Mouse (Mus musculus) layer of hippocampus, adult 8-10 months (tissue): ENCODE measurements around the gene Isca1. TPM values are rescaled to one million over a fixed set of nuclear protein-coding genes. Genes with fewer than 3 reads are reported as not detected.
"Not testable (repeated sequence)": the region's sequence is repeated elsewhere in the genome, so short reads cannot be mapped to it uniquely, and the experiment has no call there.

Experiments used
- DNase-seq, 2 experiments: peaks; one replicate each; pipeline ENCODE4 v3.0.0; 2022; ENCODE audit warnings: low spot score in 2 of 2
- total RNA-seq, 4 experiments: library from RNA; stranded (reverse); gene quantifications; 2 replicates each; pipeline ENCODE4 v1.2.4; 2022

The Isca1 gene
- total RNA-seq, 4 experiments from 2014 or later, result 127 to 147 (median 136) TPM

DNA sequence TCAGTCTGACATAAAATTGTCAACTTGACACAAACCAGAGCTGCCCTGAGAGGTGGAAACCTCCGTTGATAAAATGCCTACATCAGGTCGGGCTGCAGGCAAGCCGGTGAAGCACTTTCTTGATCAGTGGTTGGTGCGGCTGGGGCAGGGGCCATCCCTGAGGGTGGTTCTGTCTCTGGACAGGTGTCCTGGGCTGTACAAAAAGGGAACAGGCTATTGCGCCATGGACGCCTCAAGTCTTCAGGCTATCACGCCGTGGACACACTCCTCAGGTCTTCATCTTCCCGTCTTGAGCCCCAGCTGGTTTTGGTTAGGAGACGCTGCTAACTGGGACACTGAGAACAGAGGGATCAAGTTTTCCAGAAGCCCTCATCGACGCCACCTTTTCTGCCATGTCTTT is 19.3 kb downstream of the Isca1 start:
- no peak for DNase-seq

DNA sequence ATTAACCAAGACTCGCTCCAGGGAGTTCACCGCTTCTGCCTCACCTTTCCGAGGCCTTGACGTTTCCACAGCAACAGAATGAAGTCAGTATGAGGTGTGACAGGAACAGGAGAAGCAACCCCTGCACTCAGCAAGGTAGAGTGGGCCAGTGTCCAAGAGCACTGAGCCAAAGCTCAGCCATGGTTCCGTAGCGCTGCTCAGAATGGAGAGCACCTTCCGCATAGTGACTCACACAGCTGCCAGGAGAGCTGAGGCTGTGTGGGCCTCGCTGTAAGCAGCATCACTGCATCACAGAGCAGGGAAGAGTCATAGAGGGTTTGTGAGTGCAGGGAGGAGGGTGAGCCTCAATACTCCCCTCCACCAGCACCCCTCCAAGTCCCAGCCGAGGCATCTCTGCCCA is 22.9 kb downstream of the Isca1 start, which contains the start of gene 1700014D04Rik:
TSS of gene 1700014D04Rik (minus strand) at position 42 of the 400 bp plus-strand sequence.
- DNase-seq, result peak; percentile 40 to 51

DNA sequence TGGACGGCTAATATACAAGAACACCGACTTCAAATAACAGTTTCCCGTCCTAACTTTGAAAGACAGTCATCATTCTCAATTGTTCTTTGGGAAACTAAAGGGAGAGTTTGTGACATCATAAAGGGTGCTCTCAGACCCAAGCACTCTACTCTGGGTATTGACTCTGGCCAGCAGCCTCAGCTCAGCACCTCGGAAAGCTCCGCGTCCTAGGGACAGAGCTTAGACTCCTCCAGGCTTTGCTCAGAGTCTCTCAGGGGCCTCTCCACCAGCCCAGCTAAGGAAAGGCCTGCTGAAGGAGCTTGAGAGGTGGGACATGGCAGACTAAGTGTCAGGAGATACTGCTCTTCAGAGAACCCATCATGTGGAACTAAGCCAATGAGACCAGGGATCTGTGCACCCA is 23.4 kb downstream of the Isca1 start:
- DNase-seq, result no peak

DNA sequence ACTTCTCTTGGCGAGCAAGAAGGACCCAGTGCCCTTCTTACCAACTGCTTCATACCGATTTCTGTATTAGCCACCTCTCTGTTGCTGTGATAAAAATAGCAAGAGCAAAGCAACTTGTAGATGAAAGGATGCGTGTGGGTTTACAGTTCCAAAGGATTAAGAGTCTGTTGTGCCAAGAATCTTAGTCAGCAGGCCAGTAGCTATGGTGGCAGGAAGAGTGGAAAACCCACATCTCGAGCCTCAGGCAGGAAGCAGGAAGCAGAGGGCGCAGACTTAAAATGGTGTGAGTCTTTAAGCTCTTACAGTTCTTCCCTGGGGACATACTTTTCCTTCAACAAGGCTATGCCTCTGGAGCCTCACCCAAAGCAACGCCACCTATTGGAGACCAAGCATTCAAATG is 24.1 kb downstream of the Isca1 start:
- no peak for DNase-seq

DNA sequence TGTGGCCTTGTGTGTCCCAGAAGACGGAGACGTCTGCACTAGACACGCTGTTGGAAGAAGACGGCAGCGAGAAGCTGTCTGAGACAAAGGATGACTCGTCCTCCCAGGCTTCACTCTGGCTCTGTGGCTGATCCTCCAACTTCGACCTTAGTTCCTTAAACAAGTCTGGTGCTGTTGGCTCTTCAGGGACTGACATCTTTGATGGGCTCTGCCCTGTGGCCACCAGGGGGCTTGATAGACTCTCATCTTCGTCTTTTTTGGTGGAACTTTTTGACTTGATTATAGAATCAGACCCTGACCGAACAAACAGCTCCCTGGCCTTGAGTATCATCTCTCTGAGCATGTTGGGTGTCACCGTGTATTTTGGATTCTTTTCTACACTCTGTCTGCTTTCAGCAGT is 27.9 kb downstream of the Isca1 start:
- DNase-seq, result no peak

DNA sequence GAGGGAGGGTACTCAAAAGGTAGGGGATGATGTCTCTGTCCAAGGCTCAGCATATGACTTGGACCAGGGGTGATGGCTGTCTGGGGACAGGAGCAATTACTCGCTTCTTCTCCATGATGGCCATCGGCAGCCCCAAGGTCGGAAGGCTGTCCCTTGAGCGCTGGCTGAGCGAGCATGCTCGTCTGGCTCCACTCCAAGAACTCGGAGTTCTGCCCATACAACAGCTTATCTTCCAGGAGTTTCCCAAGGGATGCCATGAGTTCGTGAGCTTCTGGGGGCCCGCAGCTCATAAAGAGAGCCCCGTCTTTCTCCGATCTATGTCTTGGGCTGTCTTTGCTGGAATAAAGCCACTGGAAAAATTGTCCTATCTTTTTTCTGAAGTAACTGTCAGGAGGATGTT is 28.5 kb downstream of the Isca1 start:
- no peak for DNase-seq

DNA sequence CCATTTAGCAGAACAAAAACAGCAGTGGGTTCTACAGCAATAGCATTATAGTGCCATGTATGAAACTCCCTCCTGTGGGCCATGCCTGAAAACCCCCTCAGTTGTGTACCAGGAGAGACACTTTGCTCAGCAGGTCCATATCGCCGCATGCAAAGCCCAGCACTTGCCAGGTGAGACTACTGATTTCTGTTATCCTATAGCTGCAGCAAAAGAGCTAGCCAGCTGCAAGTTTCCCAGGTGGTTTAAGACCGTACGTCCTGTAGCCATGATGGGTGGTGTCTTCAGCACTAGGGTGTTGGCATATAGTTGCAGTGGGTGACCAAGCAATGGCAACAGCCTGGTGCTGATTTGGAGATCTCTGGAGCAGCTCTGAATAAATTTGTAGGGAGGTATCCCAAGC is 30.2 kb downstream of the Isca1 start:
- no peak for DNase-seq

DNA sequence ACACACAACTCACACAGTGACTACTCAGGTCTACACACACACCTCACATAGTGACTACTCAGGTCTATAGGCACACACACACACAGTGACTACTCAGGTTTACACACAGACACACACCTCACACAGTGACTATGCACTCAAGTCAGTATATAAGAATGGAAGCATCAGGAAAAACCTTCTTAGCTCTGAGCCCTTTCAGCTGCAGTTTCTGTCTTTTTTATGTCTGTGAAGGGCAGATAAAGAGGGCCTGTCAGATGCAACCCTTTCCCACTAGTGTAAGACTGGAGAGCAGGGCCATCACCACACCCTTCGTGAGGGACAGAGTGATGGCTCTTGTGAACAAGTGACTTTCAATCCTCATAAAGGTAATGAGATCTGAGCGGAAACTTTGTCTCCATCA is 31.2 kb downstream of the Isca1 start:
- DNase-seq, result no peak

DNA sequence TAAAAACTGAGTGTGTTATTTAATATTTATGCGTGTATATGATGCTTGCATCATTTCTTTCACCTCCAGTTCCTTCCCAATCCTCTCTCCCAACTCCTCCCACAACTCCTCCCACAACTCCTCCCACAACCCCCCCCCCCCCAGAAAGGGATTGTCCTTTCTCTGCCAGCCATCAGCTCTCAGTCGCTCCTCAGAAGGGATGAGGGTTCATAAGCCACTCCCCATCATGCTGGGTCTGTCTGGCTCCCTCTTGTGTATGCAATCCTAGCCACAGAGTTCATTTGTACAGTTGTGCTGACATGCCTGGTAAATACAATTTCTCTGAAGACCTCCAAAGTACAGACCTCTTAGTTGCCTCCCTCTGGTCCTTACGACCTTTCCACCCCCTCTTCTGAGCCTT is 34.4 kb downstream of the Isca1 start:
- DNase-seq, result no peak

DNA sequence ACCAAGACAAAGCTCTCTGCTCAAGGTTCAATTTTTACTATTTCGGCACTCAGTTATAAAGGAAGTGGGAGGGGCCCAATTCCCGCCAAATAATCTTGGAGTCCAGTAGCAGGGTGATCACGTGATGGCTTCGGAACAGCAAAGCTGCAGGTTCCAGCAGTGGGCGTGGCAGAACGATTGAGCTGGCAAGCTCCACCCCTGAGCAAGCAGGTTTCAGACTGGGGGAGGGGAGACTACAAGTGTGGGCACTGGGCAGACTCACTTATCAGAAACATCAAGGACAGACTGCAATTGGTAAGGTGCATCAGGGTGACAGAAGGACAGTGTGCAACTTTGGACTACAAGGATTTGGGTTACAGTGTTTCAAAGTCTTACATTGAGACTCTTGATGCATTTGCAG is 35.3 kb downstream of the Isca1 start:
- DNase-seq, result not testable (repeated sequence)

DNA sequence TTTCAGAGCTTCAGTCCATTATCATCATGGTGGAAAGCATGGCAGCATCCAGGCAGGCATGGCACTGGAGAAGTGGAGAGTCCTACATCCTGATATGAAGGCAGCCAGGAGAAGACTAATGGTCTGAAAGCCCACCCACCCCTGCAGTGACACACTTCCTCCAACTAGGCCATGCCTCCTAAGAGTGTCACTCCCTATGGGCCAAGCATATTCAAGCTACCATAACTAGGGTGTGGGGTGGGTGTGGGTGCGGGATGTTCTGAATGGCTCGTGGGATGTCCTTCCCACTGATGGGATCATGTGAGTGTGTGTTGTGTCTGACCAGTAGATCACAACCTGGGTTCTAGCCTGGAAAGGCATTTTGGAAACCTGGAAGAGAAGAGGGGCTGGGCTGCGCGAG is 35.7 kb downstream of the Isca1 start:
- no peak for DNase-seq

DNA sequence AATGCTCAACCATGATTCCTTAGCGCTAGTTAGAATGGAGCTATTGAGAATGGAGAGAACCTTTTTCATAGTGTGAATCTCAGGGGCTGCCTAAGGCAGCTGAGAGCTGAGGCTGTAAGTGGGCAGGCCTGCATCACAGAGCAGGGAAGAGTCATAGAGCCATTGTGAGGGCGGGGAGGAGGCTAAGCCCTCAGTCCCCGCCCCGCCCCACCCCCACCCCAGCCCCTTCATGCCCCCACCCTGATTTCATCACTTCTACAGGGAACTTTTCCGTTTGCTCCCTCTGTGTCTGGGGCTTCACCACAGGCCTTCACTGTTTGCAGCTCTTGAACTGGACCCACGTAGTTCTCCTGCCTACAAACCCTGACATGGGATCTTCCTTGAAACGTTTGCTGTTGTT is 38.0 kb downstream of the Isca1 start, which contains the start of gene Spata31d1d:
TSS of gene Spata31d1d (minus strand) at position 101 of the 400 bp plus-strand sequence.
- DNase-seq, result no peak

DNA sequence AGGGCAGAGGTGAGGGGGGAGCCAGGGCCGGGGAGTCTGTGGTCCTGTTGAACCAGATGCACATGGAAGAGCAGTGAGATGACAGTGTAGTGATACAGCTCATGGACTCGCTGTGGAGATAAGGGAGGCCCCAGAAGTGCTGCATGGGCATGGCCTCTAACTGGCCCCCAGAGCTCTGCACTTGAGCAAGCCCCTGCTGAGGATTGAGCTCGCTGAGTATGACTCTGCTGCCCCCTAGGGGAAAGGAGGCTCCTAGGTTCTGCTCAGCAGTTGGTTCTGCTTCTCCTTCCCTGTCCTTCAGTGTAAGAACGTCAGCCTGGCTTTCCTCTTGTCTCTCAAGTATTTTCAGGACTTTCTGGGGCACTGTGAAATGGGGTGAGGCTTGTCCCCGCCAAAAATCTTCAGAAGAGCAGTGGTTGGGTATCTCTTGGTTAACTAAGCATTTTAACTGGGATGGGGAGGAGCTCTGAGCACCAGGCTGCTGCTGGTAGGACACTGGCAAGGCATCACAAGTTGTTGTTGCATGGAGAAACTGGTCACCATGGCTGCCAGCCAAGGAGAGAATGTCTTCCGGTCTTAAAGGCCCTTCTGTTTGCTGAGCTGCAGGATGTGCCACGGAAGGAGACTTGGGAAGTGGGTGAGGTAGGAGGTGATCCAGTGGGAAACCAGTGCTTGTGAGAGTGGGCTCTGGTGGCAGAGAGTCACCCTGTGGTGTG is 41.1 kb downstream of the Isca1 start:
- DNase-seq, result peak; percentile 69 to 89

DNA sequence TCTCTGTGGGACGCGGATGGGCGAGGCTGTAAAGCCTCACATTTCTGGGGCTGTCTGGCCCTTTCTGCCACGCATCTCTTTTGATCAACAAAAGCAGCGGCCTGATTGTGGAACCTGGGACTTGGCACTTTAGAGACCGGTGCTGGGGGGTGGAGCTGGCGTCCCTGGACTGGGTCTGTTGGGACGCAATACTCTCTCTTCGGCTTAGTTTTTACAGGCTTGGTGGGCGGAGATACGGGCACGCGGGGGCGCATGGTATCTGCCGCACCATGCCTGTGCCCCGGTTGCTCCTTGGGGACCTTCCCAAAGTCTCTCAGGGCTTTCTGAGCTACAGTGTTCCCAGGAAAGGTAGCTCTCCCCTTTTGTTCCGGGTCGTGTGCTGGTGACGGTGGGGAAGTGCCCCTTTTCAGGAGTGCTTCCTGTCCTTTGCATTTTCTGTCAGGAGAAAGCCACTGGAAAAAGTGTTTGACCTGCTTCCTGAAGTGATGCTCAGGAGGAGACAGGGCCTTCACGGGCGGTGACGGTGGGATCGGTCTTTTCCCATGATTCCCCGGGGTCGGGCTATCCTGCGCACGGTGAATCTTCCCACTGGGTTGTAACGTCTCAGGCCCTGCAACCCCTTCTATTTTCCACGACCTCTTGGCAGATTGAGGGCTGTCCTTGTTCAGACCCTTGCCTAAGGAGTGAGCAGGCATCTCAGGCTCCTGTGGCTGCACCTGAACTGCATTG is 43.3 kb downstream of the Isca1 start:
- DNase-seq, result no peak

DNA sequence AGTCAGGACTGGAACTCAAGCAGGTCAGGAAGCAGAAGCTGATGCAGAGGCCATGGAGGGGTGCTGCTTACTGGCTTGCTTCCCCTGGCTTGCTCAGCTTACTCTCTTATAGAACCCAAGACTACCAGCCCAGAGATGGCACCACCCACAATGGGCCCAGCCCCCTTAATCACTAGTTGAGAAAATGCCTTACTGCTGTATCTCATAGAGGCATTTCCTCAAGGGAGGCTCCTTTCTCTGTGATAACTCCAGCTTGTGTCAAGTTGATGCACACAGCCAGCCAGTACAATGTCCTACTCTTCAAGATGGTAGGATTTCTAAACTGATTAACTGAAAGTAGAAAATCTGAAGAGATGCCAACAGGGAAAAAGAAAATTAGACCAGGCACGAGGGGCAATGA is 47.5 kb downstream of the Isca1 start:
- not testable (repeated sequence) for DNase-seq

DNA sequence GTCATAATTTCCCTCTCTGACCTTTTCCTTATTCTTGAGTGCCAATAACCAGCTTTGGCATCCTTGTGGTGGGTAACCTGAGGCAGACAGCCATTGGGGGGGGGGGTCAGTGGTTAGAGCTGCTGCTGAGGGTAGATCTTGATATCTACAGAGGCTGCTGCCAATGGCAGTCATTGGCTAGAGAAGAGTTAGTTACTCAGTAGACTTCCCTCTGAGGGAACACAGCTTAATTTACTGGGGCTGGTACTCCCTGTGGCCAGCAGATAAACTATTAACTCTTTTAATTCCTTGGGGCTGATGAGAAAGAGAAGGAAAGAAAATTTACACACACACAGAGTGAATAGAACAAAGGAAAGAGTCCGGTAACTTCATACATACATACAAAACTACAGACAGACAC is 50.1 kb downstream of the Isca1 start:
- no peak for DNase-seq

DNA sequence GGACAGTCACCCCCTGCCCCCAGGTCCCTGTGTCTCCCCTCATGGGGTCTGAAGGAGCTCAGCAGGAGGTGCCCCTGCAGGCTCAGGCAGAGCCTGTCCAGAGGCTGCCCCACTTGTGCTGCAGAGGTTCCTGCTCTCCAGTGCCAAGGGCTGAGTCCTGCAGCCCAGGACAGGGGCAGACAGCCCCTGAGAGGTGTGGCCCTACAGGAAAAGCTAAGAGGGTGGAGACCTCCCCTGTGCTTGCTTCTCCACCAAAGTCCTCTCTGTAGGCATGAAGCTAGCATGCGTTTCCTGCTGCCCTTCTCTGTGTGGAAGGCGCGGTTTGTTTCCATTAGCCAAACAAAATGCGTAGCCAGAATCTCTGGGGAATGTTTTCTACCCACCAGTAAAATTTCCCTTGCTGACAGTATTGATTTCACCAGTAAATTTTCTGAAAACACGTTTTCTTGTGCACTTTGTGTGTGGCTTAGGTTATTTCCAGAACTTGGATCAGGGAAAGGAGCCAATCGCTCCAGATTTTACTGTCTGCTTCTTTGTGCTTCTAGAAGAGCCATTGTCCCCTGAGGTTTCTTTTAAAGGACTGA is 50.7 kb downstream of the Isca1 start:
- DNase-seq, result not testable (repeated sequence)

DNA sequence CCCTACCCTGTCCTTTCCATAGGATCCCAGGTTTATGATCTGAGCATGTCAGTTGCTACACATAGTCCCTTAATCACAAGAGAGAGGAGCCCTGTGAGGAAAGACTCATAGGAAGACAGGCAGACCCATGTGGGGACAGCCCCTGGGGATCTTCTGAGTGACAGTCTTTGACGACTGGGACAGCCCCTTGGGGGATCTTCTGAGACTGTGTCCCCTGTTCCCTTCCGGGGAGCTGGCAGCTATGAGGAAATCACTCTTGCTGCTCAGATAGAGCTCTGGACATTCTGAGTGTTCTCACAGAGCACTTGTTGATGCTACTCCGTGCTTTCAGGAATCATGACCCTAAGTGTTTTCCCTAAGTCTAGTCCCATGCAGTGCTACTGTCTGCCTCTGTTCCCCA is 55.9 kb downstream of the Isca1 start:
- DNase-seq, result no peak

DNA sequence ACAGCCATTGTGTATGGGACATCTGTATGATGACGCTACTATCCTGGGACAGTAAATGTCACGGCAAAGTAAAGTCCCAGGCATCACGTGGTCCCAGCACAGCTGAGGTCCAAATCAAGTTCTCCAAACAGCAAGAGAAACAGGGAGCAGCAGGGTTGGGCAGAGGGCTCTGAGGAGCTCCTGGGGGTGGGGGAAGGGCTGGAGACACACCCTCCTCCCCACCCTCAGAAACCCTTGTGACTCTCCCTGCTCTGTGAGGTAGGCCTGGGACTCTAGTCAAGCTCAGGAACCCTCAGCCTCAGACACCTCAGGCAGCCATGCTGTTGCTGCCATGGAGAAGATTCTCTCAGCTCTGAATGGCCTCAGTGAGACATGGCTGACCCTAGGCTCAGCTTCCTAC is 57.6 kb downstream of the Isca1 start, which contains the start of gene Spata31d1b:
TSS of gene Spata31d1b (plus strand) at position 301 of the 400 bp plus-strand sequence.
- DNase-seq, result not testable (repeated sequence)

DNA sequence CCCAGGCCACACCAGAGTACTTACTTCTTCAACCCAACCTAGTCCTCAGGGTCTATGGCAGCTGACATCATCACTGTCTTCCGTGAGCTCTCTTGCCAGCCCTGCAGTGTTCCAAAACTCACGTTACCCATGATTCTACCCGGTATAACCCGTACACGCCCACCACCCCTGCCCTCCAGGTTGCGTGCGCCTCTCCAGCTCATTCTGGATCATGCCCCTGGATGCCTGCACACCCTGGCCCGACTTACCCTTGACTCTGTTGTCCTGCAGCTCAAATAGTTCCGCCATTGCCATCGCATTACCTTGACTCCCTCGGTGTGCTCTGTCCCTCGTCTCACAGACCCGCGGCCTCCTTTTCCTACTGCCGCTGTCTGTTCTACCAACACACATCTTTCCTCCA is 59.4 kb downstream of the Isca1 start, which contains the start of gene Spata31d1a:
TSS of gene Spata31d1a (minus strand) at position 101 of the 400 bp plus-strand sequence.
- DNase-seq, result no peak
